ENCODE assay signal across 18 mouse cellular contexts in the genomic region with DNA sequence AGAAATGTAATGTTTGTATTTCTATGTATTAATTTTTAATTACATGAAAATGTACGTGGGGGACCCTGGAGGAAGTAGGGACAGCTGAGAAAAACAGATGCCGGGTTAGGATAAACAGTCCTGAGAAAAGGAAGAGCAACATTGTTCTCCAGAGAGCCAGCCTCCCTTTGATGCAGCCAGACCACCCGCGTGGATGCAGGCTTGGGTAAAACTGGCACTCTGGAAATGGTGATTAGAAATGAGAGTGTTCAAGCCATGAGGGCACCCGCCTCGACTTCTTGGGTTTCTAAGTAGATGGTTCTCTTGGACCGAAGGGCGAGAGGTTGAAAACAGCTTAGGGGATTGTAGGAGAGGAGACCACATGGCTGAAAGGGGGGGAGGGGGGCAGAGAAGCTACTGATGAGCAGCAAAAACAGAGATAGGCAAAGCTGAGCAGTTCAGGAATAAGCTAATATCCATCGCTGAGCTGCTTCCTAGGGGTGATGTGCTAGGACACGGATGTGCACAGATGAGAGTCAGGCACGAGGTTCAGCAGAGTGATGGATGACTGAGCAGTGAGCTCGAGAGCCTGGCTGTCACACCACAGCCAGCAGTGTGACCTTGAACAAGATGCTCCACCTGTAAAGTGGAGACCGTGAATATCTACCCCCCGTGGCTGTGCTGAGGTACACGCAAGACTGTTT. TPM values are rescaled to one million over a fixed set of nuclear protein-coding genes. Genes with fewer than 3 reads are reported as not detected.
DNase-seq lines count a peak whose midpoint lies in the region; ATAC-seq lines count a peak whose summit lies in the region.
"Had no signal": no experiment of that assay in that cellular context is flagged by ENCODE, and none has a peak within 500 bp of the region (broad histone marks: within the 10 kb centered on the region; RNA-seq: fewer than 3 reads in every experiment).

No protein-coding gene starts in this region.

- no peaks in the 10 kb centered on the region for H3K27me3 ChIP-seq in hindbrain, embryonic 11.5 days (ENCODE audit: control insufficient read depth, insufficient read depth, low read length)
- H3K27me3 ChIP-seq in hindbrain, embryonic 16.5 days (replicated peaks; ENCODE audit: control insufficient read depth, insufficient read depth, low read length), result no peaks in the 10 kb centered on the region
- H3K27me3 ChIP-seq in lung, embryonic 16.5 days (ENCODE audit: control insufficient read depth, insufficient read depth, low read depth, low read length), result no peaks in the 10 kb centered on the region
- H3K27me3 ChIP-seq: embryonic facial prominence, embryonic 12.5 days; forebrain, embryonic 15.5 days; limb, embryonic 13.5 days; liver, embryonic 13.5 days had no signal

- ATAC-seq in hindbrain, embryonic 11.5 days (ENCODE audit: low FRiP score), result peak; percentile 45; the same call in 1 of the 2 replicates
- no peak for ATAC-seq in hindbrain, embryonic 16.5 days
- ATAC-seq in lung, embryonic 16.5 days (ENCODE audit: low read depth), result peak; percentile 60
- ATAC-seq: forebrain, embryonic 15.5 days had no signal

- H3K9me3 ChIP-seq in hindbrain, embryonic 11.5 days (ENCODE audit: control insufficient read depth, low read length), result no peaks in the 10 kb centered on the region
- H3K9me3 ChIP-seq in hindbrain, embryonic 16.5 days (ENCODE audit: control insufficient read depth, low read length), result no peaks in the 10 kb centered on the region
- H3K9me3 ChIP-seq in lung, embryonic 16.5 days (ENCODE audit: control insufficient read depth, low read length), result no peaks in the 10 kb centered on the region
- H3K9me3 ChIP-seq: embryonic facial prominence, embryonic 12.5 days; forebrain, embryonic 15.5 days; limb, embryonic 13.5 days; liver, embryonic 13.5 days had no signal

- no peaks in the 10 kb centered on the region for H3K4me1 ChIP-seq in hindbrain, embryonic 11.5 days (replicated peaks; ENCODE audit: control insufficient read depth, insufficient read depth, low read length)
- no peaks in the 10 kb centered on the region for H3K4me1 ChIP-seq in hindbrain, embryonic 16.5 days (ENCODE audit: control insufficient read depth, insufficient read depth, low read depth, low read length)
- 0 out of 2 replicates have a peak, but pooled peaks cover 4% of the 10 kb centered on the region for H3K4me1 ChIP-seq in lung, embryonic 16.5 days (replicated peaks; ENCODE audit: control insufficient read depth, insufficient read depth, low read length)
- H3K4me1 ChIP-seq: embryonic facial prominence, embryonic 12.5 days; forebrain, embryonic 15.5 days; limb, embryonic 13.5 days; liver, embryonic 13.5 days had no signal

- WGBS in hindbrain, embryonic 11.5 days, result 67% methylated on average over 15 of the region's 15 CpGs
- WGBS in hindbrain, embryonic 16.5 days, result 59% methylated on average over 15 of the region's 15 CpGs
- 43% methylated on average over 15 of the region's 15 CpGs for WGBS in lung, embryonic 16.5 days

- no peak for DNase-seq in hindbrain, embryonic 11.5 days (ENCODE audit: low spot score)
- DNase-seq in lung, postnatal 4 days, result no peak
- peak; percentile 21 for DNase-seq in embryo, embryonic 9.5 days (ENCODE audit: extremely low spot score)
- peak; percentile 8 for DNase-seq in mesoderm, embryonic 11.5 days (ENCODE audit: low read depth, low spot score)
- DNase-seq in spleen, adult 12 weeks (ENCODE audit: low spot score), result no peak
- no peak for DNase-seq in cerebellum, postnatal 25 days
- DNase-seq: cerebellum, adult 18-20 months; cerebellum, postnatal 36 days; gastrocnemius, postnatal 25 days; layer of hippocampus, postnatal 36 days; liver, embryonic 13.5 days; lung, postnatal 14 days had no signal

- no peak overlapping the region for H3K4me3 ChIP-seq in hindbrain, embryonic 11.5 days (ENCODE audit: low read depth, low read length)
- H3K4me3 ChIP-seq in hindbrain, embryonic 16.5 days (ENCODE audit: low read length), result no peak overlapping the region
- H3K4me3 ChIP-seq in lung, embryonic 16.5 days (ENCODE audit: low read length), result no peak overlapping the region
- H3K4me3 ChIP-seq: embryonic facial prominence, embryonic 12.5 days; erythroblast, embryonic 14.5 days; forebrain, embryonic 15.5 days; limb, embryonic 13.5 days; liver, embryonic 13.5 days had no signal

- H3K9ac ChIP-seq in hindbrain, embryonic 11.5 days (ENCODE audit: low read depth, low read length), result no peak overlapping the region
- H3K9ac ChIP-seq in hindbrain, embryonic 16.5 days (ENCODE audit: low read depth, low read length), result no peak overlapping the region
- H3K9ac ChIP-seq in lung, embryonic 16.5 days (ENCODE audit: low read length), result no peak overlapping the region
- H3K9ac ChIP-seq: embryonic facial prominence, embryonic 12.5 days; forebrain, embryonic 15.5 days; limb, embryonic 13.5 days; liver, embryonic 13.5 days had no signal

- H3K36me3 ChIP-seq in hindbrain, embryonic 11.5 days (ENCODE audit: control insufficient read depth, insufficient read depth, low read length), result no peaks in the 10 kb centered on the region
- H3K36me3 ChIP-seq in hindbrain, embryonic 16.5 days (ENCODE audit: control insufficient read depth, insufficient read depth, low read length), result no peaks in the 10 kb centered on the region
- H3K36me3 ChIP-seq in lung, embryonic 16.5 days (ENCODE audit: control insufficient read depth, insufficient read depth, low read length), result no peaks in the 10 kb centered on the region
- H3K36me3 ChIP-seq: forebrain, embryonic 15.5 days had no signal

- H3K4me2 ChIP-seq in hindbrain, embryonic 11.5 days (replicated peaks; ENCODE audit: low read depth, low read length), result no peak overlapping the region
- no peak overlapping the region for H3K4me2 ChIP-seq in hindbrain, embryonic 16.5 days (ENCODE audit: low read length)
- peak overlapping the region; percentile 3; the same call in 1 of the 2 replicates for H3K4me2 ChIP-seq in lung, embryonic 16.5 days (ENCODE audit: low read depth, low read length)
- H3K4me2 ChIP-seq: embryonic facial prominence, embryonic 12.5 days; forebrain, embryonic 15.5 days; limb, embryonic 13.5 days; liver, embryonic 13.5 days had no signal

- H3K27ac ChIP-seq in hindbrain, embryonic 11.5 days (ENCODE audit: low read depth, low read length), result no peak overlapping the region
- H3K27ac ChIP-seq in hindbrain, embryonic 16.5 days (ENCODE audit: low read depth, low read length), result no peak overlapping the region
- H3K27ac ChIP-seq in lung, embryonic 16.5 days (ENCODE audit: low read length), result peak overlapping the region; percentile 35
- H3K27ac ChIP-seq: embryonic facial prominence, embryonic 12.5 days; forebrain, embryonic 15.5 days; limb, embryonic 13.5 days; liver, embryonic 13.5 days had no signal

RNA-seq across cellular contexts. Expression of gene Ppa2, which starts 21.4 kb away (rescaled TPM):
- polyA plus RNA-seq in hindbrain, embryonic 11.5 days (2014; fragmentation: Nextera tagmentation; extraction: Ambion mirVana), result 84.9 and 86.4 TPM in 2 replicates
- polyA plus RNA-seq in hindbrain, embryonic 16.5 days (2015; fragmentation: Nextera tagmentation; extraction: Ambion mirVana), result 80.2 and 89.2 TPM in 2 replicates
- 111 and 113 TPM in 2 replicates for polyA plus RNA-seq in lung, embryonic 16.5 days (2015; fragmentation: Nextera tagmentation; extraction: Ambion mirVana)

Comparison
In these comparisons a context has a peak if more than half of its experiments do, and no peak if none do; other contexts are left out.
1. DNase-seq: peak in embryo, embryonic 9.5 days (single experiment) and mesoderm, embryonic 11.5 days (single experiment); none in hindbrain, embryonic 11.5 days (single experiment), lung, postnatal 4 days (0 of 2), spleen, adult 12 weeks (single experiment) and cerebellum, postnatal 25 days (0 of 2).